Mouse (Mus musculus) T-helper 2 cell (primary cell): Measurements from ENCODE around the gene Grm2.
"Not testable (repeated sequence)": the region's sequence is repeated elsewhere in the genome, so short reads cannot be mapped to it uniquely, and the experiment has no call there.

ENCODE experiments used
- in situ Hi-C: fragments of 300-600 bp; cut with MboI, MseI; formaldehyde crosslinking; loops from one replicate; pipeline ENCODE4 v1.15.1; 2025; ENCODE audit warnings: high pct_unique_total_duplicates

The Grm2 gene

DNA sequence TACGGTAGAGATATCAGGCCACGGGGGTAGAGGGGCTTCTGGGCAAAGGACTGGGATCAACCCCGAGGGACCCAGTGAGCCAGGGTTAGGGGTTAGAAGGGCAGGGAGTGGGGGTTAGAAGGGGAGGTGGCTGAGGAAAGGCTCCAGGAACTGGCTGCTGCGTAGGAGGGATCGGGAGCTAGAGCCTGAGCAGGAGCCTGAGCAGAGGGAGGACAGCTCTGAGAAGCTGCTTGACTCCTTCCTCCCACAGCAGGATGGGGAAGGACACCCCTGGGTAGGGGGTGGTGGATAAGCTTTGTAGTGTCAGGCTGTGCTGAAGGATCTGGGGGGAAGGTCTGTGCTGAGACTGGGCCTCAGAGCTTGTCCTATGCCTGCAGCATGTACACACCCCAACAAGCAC, 938 bp upstream of the Grm2 start:
- in situ Hi-C loops, result no loop called here

DNA sequence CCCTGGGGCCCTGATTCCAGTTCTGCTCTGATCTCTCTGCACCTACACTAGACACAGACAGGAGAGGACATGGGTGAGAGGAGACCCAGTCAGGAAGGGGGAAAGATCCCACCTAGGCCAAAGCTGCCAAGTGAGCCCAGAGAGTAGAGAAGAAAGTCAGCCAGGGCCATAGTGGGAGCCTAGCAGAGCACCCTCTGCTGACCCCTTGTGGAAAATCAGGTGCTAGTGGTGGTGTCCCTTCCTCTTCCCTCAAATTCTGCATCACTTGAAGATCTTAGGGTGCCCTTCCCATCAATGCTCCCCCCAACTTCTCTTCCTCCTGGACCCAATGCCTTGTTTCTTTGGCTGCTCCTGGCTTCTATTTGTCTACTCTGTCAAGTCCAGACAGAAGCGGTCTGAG, 3.2 kb downstream of the Grm2 start:
- in situ Hi-C loops, result loop anchor here (5.0 kb wide), 2 partner anchors 55 to 130 kb away; no protein-coding TSS in a partner anchor

DNA sequence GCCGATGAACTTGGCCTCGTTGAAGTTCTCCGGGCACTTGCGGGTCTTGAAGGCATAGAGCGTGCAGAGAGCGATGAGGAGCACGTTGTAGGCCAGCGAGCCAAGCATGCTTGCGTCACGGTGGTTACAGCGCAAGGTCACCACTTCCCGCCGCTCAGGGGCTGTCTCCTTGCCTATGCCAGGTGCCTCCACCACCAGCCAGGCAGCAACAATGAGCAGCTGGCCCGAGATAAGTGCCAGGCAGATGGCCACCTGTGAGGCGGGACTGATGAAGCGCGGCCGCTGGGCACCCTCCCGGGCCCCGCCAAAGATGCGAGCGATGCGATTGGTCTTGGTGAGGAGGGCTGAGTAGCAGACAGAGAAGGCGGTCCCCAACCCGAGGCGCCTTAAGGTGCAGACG, 8.7 kb downstream of the Grm2 start:
- in situ Hi-C loops, result no loop called here

DNA sequence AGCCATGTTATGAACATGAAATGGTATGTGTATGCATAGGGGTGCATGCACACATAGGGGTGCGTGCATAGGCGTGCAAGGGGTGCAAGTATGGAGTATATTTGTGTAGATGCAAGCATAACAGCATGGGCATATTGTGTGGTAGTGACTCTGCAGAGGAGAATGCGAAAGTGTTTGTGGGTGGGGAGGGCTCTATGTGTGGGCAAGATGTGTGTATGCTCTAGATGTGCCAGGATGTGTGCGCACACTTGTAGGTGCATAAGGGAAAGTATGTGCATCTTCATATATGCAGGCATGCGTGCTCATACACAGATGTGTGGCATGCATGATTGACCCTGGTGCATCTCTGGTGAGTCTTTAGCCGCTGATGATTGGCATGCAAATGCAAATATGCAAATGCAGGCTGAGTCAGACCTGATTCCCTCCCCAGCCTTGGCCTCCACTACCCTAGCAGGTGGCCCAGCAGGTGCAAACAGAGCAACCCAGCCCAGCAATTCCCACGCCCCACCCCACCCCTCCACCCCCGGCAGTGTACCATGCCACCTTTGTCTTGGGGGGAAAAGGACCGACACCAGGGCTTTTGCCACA, 10.1 kb downstream of the Grm2 start:
- in situ Hi-C loops, result no loop called here

DNA sequence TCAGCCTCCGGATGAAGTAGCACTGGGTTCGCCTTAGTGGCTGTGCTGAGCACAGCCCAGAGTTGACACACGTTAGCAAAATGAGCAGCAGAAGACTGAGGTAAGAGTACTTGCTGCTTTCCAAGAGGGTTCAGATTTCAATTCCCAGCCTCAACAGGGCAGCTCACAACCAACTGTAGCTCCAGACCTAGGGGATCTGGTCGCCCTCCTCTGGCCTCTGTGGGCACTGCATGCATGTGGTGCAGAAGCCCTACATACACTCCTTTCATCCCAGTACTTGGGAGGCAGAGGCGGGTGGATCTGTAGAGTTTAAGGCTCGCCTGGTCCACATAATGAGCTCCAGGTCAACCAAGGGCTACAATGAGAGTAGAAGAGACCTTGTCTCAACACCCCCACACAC, 12.1 kb downstream of the Grm2 start:
- in situ Hi-C loops, result no loop called here

DNA sequence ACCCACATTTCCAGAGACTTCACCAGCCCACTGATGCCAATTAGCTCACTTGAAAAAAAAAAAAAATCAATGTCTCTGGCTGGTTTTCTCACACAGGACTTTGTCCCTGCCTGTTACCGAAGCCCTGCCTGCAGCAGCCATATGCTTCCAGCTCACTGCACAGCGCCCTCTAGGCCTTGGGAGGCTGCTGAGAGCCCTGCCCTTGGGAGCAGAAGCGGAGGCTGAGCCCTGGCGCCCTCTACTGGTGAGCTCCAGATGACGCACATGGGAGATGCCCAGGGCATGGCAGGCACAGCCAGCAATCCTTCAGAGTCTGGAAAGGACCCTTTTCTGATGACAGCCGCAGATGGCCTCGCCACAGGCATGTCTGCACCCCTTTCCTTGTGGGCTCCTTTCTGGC, 12.8 kb downstream of the Grm2 start:
- in situ Hi-C loops, result no loop called here

DNA sequence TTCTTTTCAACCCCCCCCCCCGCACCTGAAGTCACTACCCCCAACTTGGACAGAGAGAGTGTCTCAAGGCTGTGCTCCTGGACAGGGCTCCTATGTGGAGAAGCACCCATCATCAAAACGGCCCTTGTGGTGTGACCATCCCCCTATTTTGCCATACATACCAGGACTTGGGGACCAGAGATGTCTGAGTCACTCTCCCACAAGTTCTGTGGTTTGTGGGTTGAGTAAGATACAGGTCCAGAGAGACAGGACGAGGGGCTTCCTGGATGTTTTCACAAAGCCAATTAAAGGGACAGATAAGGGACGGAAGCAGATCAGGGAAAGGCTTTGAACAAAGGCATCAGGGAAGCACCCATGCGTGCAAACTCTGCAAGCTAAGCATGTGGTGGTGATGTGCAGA, 14.5 kb downstream of the Grm2 start:
- in situ Hi-C loops, result no loop called here

DNA sequence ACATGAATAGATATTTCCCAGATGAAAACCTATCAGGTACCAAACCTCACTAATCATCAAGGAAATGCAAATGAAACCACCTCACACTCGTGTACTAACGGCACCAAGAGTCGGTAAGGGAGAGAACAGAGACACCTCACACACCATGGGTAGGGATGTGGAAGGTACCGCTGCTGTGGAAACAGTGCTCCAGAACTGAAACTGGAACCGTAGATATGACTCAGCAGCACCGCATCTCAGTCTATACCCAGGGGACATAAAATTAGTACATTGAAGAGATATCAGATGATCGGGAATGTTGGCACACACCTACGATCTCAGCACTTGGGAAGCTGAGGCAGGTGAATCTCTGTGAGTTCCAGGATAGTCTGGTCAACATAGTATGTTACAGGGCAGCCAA, 17.7 kb downstream of the Grm2 start:
- in situ Hi-C loops, result no loop called here

DNA sequence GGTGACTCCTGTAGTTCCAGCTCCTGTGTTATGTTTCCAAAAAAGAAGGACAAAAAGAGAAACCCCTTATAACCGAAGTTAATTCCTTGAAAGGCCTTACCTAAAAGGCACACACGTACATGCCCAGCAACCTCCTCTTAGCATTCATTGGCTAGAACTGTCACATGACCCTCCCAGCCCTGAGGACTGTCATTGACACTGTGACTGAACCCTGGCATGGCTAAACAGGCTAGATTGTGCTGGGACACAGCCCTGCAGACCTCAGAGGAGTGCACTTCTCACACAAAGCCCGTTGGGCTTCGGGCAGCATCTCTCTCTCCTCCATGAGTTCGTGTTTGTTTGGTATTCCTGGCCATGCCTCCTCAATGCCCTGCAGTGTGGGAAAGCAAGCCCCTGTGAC, 23.7 kb downstream of the Grm2 start:
- in situ Hi-C loops, result no loop called here

DNA sequence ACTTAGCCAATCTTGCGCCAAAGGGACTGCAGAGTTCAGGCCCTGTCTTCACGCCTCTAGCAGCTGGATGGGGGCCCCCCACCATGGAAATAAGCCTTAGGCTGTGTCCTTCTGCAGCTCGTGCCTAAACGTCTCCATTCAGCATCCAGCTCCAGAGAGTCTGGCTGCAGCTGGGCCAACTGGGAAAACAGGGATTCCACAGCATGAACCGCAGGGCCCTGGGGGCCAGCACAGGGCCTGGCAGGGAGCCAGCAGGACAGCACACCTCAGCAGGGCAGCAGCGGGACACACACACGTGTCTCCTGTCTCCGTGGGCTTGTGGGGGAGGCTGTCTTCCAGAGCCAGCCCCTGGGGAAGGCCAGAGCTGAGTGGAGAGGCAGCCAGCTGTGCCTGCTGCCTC, 28.1 kb downstream of the Grm2 start:
- in situ Hi-C loops, result not testable (repeated sequence)

DNA sequence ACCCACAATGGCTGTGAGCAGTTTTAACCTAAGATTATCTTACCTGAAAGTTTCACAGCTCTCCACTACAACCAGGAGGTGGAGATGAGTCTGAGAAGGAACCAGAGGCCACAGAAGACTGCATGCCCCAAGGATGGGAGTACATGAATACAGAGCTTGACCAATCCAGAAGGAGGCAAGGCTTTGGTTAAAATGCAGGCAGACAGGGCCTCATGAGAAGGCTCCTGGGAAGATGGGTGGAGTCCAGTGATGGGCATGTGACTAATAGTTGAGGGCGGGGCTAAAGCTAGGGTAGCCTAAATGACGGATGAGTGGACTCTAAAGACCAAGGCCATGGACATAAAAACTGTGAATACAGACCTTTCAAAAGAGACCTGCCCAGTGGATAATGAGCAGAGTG, 29.6 kb downstream of the Grm2 start, which contains the start of gene Iqcf6:
Gene Iqcf6 (plus strand): TSS at position 301 of the 400 bp plus-strand sequence.
- in situ Hi-C loops, result no loop called here

DNA sequence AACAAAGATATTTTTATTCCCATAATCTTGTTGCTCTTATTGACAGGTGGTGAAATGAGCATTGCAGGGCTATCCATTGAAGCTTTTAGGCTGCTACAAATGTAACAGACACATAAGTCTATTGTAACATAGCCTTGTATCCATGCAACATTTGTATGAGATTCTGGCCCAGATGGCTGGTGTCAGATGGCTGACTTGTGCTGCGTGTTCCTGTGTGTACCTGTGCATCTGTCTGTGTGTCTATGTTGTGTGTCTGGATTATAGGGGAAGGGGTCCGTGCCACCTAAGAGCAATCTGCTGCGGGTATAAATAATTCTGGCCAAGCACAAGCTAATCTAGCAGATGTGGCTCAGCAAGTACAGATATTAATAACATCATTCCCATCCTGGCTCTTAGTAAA, 38.4 kb downstream of the Grm2 start:
- in situ Hi-C loops, result no loop called here

DNA sequence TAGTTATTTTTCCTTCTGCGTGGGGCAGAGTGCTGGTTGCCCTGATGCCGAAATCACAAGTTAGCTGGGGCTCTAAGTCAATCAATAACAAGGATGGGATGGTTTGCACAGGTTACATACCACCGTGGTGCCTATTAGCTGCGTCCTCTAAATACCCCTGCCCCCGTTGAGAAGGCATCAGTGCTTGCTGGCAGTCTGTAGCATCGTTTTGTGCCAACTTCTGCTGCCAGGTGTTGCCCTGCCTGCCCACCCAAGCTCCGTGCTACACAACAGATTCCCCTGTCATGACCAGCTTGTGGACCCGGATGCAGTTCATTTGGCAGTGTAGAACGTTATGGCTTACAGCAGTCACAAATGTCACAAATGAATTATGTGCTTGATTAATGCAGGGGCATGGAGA, 39.6 kb downstream of the Grm2 start:
- in situ Hi-C loops, result no loop called here

DNA sequence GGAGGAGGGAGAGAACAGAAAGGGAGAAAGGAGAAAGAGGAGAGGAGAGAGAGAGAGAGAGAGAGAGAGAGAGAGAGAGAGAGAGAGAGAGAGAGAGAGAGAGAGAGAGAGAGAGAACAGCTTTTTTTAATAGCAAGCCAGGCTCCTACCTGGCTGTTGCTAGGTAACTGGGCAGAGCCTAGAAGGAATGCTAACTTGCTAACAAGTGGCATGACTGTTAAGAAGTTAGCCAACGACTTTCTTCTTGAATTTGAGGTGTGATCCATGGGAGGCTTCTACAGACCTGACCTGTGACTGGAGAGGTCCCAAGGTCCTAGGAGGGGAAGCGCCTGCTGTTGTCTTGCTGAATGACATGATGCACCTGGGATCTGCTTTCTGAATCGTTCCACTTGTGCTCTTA, 41.3 kb downstream of the Grm2 start:
- in situ Hi-C loops, result no loop called here

DNA sequence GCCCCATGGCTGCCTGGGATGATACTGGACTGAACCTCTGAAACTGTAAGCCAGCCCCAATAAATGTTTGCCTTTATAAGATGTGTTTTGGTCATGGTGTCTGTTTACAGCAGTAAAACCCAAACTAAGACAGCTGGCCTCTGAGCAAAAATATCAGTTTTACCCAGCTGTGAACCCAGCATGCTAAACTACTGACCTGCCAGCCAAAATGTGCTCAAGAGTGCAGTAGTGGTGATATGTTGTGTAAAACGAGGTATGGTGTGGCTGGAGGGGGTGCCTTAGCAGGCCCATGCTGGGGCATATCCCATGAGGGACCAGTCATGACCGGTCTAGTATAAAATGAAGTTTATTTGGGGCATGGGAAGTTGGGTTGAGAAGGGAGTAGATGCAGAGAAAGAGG, 41.9 kb downstream of the Grm2 start:
- in situ Hi-C loops, result no loop called here

DNA sequence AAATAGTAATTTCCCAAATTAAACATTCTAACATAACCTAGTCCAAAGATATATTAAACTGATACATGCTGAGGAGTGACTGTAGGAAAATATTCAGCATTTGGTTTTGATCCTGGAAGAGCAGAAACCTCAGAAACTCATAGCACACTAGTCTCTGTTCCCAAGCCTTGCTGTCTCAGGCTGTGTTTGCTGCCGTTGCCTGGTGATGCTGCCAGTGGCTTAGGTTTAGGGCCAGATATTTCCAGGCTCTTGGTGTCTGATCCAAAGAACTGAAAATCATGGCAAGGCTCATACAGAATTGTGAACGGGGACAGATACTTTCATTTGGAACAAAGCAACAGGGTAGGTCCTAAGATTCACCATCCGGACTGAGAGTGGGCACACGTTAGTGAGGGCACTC, 45.2 kb downstream of the Grm2 start:
- in situ Hi-C loops, result no loop called here

DNA sequence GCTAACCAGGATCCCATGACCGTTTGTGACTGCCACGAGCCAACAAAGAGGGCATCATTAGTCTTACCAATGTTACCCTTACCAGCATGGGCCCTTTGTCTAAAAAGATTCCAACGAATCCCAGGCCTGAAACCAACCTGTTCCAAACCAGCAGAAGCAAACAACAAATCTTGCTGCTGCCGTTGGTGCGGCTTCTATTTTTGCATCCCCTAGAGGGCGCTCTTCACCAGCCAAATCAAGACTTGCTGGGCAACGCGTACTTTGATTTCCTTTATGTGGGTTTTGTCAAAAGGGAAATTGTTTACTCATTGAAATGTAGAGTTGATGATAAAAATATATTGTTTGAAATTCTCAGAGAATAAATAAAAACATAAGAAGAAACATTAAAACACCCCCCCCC, 55.3 kb downstream of the Grm2 start:
- in situ Hi-C loops, result loop anchor here (10.0 kb wide), 1 partner anchor 486 kb away; no protein-coding TSS in a partner anchor

DNA sequence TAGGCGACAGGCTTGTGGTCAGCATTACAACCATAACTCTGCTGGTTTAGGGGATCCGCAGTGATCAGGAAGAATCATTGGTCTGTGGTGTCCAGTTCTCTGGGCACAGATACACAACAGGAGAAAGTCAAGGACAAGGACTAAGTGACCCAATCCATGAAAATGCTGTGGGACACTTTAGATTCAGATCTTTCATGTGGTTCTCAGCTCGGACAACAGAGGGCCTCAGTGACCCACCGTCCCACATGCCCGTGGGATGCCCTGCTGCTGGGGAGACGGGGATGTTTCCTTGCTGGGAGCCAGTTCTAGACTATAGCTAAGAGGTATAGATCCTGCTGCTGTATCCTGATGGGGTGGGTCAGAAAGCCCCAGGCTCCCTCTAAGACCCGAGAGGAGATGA, 57.4 kb downstream of the Grm2 start:
- in situ Hi-C loops, result loop anchor here (5.0 kb wide), 1 partner anchor 54 kb away; no protein-coding TSS in a partner anchor

DNA sequence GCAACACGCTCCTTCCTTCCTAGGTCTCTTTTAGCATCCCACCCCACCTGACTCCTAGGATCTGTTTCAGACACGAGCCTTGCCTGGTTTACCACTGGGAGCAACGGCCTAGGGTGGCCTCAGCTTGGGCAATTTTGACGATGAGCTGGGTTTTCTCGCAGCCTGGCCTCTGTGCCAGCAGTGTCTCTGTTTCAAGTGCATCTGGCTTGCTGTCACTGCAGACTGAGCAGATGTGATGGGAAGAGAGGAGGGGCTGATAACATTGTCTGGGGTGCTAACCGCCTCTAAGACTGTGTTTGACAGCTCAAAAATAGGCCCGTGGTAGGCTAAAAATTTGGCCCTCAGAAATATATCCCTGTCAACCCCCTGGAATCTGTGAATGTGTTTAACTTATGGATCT, 60.0 kb downstream of the Grm2 start:
- in situ Hi-C loops, result loop anchor here (5.0 kb wide), 1 partner anchor 56 kb away; no protein-coding TSS in a partner anchor

DNA sequence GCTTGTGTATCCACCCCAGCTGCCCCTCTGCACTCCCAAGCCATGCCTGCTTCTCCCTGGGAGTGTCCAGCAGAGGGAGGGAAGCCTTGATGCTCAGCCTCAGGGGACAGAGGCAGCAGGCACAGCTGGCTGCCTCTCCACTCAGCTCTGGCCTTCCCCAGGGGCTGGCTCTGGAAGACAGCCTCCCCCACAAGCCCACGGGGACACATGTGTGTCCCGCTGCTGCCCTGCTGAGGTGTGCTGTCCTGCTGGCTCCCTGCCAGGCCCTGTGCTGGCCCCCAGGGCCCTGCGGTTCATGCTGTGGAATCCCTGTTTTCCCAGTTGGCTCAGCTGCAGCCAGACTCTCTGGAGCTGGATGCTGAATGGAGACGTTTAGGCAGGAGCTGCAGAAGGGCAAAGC, 60.5 kb downstream of the Grm2 start:
- in situ Hi-C loops, result loop anchor here (5.0 kb wide), 1 partner anchor 57 kb away; no protein-coding TSS in a partner anchor
